Mouse (Mus musculus) ovary, postnatal 10 days (tissue): ENCODE measurements around the gene Timm50.

Source experiments
- DNase-seq: peaks from one replicate; pipeline ENCODE4 v3.0.0; 2022; ENCODE audit warnings: low spot score

Timm50 gene

DNA sequence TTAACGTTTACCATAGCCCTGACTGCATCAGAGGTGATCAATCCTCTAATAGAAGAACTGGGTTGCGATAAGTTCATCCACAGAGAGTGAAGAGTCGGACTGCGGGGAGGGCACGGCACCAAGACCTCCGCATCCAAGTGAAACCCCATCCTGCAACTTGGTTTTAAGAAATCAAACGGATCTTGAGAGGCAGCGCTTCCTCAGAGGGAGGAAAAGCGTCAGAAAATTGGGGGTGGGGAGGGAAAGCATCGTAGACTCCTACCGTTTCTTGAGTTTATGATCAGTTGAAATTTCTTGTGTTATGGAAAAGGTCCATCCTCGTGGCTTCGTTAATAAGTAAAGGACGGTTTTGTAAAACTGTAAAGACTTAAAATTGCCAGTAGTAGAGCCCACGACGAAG, 43.3 kb downstream of the Timm50 start:
- DNase-seq, result no peak

DNA sequence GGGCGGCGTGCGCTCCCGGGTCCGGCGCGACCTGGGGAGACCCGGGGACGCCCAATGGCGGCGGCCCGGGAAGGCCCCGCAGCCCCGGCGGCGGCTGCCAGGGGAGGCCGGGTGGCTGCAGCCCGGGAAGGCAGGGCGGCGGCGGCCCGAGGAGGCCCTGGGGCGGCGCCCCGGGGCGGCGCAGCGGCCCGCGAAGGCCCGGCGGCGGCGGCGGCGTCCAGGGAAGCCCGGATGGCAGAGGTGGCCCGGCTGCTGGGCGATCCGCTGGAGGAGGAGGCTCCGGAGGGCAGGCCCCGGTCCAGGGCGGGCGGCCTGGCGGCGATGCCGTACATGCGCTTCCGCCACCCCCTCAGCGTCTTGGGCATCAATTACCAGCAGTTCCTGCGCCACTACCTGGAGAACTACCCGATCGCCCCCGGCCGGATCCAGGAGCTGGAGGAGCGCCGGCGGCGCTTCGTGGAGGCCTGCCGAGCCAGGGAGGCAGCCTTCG, 43.8 kb downstream of the Timm50 start:
- DNase-seq, result peak; percentile 49

DNA sequence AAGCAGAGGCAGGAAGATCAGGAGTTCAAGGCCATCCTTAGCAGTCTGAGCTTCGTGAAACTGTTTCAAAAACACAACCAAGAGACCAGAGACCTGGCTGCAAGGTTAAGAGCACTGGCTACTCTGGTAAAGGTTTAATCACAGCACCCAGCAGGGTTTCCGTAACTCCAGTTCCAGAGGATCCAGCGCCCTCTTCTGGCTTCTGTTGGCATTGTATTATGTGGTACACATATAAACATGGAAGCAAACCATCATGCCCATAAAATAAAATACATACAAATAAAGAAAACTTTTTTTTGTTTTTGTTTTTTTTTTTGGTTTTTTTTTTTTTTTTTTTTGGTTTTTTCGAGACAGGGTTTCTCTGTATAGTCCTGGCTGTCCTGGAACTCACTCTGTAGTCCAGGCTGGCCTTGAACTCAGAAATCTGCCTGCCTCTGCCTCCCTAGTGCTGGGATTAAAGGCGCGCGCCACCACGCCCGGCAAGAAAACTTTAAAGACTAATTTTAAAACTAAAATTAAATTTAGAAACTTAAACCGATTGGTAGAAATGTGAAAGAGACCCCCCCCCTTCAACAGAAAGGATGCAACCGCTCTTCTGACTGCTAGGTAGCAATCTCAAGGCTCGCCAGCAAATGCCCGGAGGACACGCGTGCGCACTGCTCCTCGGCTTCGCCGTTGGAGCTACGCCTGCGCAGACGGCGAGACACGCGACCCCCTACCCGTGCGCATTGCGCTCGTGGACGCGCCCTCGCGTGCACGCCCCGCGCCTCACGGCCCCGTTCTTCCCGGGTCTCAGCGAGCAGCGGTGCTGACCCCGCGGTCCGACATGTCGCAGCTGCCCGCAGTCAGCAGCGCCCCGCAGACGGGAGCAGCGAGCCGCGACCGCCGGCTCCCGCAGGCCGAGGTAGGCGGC, 44.5 kb downstream of the Timm50 start, which contains the start of gene Eid2:
Gene Eid2, plus strand, starts transcription at position 753 of the 913 bp plus-strand sequence.
- peak; percentile 70 for DNase-seq

DNA sequence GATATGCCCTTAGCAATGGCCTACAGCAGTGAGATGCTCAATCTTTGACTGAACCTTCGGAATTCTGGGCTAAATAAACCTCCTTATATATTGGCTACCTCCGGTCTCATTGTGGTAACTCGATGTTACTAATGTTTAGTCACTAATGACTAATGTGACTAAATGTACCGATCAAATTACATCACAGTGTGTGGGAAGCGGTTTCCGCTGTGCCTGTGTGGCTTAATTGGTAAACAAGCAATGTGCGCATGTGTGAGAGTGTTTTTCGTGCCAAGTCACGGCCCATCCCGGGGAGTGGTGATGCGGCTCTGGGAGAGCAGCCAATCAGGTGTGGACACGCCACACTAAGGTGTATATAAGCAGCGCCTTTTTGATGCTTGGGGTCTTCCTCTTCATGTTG, 46.5 kb downstream of the Timm50 start:
- no peak for DNase-seq

DNA sequence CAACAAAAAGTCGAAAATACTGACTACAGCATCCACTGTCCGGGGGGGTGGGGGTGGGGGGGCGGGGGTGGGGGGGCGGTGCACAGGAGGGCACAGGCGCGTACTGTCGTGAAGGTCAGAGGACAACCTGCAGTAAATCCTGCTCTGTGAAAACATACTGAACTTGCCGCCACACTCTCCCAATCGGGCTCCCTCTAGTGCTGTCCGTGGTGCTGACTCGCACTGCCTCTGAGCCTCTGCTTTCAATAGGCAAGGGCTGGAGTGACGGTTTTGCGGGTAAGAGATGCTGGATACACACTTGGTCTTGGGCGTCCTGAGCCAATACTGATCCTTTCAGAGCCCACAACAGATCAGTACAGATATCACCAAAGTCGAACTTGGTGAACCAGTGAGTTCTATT, 48.1 kb downstream of the Timm50 start:
- DNase-seq, result peak; percentile 62

DNA sequence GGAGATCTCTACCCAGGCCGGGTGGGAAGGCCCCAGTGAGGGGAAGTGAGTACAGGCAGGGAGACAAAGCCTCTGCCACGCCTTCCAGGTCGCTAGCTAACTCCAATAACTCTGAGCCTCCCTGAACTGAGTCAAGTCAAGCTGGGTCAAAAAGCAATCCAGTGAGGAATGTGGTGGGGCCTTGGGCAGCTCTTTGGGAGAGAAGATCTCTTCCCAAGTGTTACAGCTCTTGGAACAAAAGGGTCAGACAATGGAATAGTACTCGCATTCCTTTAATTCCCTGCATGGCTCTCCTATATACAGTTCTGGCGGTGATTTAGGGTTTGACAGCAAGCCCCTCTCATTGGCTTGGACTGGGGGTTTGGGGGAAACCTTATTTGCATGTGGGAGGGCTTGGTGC, 49.0 kb downstream of the Timm50 start:
- no peak for DNase-seq
